Mouse (Mus musculus) gastrocnemius, postnatal 25 days (tissue): ENCODE data around the gene Prkch. TPM values are rescaled to one million over a fixed set of nuclear protein-coding genes. Genes with fewer than 3 reads are reported as not detected.
A peak's percentile ranks its signal among the peaks of the same experiment; 100 is the strongest.

Experiments
- DNase-seq: peaks from one replicate; pipeline ENCODE4 v3.0.0; 2022
- total RNA-seq, 2 experiments: library from RNA; stranded (reverse); gene quantifications; 1 replicate in 1 of 2; 2 replicates in 1 of 2; pipeline ENCODE4 v1.2.3; 2021

The Prkch gene
- total RNA-seq, 2 experiments from 2014 or later, result 5.0 to 6.9 TPM

DNA sequence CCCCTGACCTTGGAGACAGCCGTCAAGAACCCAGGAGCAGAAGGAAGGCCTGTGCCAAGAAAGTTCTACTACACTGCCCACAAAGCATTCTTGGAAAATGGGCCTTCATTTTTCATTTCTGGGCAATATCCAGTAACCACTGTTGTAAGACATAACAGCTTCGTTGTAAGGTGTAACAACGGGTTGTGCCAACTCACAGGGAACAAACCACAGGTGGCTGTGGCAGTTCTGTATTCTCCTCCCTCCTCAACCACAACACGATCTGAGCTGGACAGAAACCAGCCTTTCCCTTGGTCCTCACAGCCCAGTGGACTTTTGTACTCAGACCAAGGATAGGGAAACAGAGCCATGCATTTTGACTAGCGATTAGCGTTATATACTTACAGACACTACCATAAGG is 171.9 kb downstream of the Prkch start:
- no peak for DNase-seq

DNA sequence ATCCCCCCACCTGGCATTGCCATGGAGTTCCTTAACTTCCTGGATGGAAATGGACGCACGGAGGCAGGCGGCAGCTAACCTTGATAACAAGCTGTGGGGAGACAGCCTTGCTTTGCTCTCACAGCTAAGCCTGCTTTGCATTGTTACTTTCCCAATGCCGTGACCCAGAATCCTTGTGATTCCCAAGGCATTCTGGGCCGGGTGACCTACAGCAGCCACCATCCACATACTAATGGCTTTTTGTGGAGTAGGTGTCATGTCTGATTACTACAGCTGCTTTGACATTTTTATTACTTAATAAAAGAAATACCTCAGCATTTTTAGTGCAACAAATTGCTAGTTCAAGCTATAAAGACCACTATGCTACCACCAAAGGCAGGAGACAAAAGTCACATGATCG is 177.4 kb downstream of the Prkch start:
- DNase-seq, result no peak

DNA sequence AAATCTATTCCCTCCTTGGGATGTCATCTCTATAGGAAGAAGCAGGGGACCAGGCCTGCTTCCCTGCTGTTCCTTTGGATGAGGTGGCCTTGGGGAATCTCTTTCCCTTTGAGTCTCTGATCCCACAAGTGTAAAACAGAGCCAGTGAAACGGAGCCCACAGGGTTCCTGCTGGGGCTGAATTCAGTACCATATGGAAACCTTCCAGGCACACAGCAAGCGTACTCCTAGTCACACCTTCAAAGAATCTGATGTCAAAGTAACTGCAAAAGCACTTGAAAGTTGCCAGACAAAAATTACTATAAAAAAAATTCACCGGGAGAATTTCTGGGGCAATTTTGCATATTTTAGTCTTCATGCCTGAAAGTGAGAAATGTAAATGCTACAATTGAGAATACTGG is 178.2 kb downstream of the Prkch start:
- DNase-seq, result no peak

DNA sequence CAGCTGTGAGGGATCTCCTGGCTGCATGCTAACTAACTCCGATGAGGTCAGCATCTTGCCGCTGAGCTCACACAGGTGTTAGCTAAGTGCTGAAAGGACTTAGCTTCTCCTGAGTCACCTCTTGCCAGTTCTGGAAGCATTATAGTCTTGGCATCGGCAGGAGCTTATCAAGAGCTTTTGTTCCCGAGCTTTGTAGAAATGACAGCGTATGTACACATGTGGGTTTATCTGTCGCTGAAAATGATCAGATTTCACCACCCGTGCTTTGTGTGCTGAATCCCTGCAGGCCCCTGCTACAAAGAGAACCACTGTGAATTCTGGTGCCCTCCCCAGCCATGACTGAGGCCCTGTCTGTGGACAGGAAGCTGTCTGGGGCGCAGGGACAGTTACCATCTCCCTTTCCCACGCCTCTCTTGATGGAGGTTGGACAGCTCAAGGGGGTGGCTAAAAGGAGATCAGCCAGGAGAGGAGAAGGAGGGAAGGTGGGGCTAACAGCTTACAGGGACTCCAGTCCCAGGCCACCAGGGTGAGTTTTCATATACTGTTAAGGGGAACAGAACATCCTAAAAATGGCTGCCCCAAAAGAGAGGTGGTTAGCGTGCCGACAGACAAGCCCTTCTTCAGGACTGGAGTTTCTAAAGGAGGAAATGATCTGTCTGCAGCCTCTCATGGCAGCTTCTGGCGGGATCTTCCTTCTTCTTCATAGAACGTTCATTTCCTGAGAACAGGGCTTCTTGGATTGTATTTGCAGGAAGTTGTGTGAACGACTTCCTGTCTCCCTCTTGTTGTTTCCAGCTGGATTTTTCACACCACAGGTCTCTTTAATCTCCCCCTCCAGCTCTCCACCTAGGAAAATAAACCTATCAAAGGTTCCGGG is 180.3 kb downstream of the Prkch start:
- no peak for DNase-seq

DNA sequence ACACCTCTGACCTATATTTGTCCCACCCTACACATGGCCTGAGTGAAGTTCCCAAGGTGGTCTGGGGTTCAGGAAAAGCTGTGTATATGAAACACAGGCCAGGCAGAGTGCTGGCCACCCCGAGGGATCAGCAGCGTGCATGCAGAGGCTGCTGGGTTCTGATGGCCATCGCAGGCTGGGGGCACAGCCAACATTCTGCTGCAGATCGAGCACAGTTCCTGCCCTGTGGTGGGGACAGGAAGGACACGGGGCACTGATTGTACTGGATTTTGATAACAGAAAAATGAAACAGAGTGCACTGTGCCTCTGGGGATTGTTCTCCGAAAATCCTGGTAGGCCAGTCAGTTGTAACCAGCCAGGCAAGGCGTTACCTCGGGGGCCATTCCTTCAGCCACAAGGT is 181.6 kb downstream of the Prkch start:
- DNase-seq, result no peak

DNA sequence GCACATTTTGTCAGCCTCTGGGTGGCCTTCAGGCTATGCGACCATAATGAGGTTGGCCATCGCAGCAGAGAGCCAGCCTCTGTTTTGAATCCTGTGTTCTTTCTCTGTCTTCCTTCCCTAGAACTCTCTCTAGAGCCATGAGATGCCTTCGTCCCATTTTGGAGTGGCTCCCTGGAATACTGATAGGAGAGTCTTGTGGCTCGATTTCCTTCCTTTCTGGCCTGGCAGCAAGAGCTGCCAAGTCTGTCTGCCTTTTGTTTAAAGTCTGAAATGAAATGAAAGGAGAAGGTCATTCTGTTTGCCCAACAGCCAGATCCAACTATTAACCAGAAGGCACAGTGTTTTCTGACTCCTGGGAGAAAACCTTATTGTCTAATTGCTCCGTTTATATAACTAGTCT is 184.2 kb downstream of the Prkch start:
- DNase-seq, result no peak

DNA sequence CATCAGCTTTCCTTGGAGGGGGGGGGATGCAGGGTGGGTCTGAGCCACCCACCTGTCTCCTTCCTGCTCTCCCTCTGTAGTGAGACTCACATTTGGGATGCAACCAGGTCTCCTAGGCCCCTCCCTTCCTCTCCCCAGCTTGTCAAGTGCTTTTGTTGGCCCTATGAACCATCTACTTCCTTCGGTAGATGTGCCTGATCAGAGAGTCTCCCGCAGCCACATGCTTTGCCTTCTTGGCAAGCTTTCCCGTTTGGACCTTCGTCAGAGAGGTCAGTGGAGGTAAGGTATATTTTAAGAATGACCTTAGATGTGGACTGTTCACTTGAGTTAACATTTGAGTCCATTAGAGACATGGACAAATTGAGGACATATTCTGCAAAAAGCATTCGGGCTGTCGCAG is 184.9 kb downstream of the Prkch start:
- no peak for DNase-seq

DNA sequence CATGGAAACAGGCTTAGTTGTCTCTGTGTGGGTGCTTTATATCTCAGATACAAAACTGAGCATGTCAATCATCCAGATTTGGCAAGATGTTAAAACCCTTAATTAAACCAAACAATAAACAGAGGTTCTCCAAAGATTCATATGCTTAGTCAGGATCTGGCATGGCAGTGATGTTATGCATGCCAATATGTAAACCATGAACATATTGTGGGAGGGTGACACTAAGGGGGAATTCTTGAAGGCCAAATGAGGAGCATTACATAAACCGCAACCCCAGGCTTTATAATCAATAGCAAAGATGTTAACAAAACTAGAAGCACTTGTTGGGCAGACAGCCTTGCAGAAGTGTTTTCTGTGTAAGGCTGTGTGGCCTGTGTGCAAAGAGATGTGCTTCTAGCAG is 186.2 kb downstream of the Prkch start:
- no peak for DNase-seq

DNA sequence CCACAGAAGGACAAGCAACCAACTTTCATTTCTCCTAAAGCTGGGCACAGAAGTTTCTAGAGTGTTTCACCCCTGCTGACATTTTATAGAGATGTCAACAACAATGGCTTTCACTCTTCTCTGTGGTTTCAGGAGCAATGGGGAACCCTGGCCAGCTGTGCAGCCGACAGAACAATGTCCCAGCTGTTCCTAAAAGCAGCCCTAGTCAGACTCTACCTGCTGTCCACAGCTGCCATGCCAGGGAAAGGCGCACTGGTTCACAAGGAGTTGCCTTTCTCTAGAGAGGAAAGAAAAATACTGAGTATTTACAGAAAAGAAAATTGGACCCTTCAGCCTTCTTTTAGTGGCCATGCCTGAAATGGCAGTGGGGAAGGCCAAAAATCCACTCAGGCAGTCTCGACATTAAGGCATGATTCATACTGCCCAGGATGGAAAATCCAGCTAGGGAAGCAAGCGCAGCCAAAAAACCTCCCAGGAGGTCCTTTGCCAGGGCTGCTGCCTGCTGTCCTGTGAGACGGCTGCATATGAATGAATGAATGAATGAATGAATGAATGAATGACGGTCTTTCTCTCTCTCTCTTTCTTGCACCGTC is 190.3 kb downstream of the Prkch start:
- DNase-seq, result no peak

DNA sequence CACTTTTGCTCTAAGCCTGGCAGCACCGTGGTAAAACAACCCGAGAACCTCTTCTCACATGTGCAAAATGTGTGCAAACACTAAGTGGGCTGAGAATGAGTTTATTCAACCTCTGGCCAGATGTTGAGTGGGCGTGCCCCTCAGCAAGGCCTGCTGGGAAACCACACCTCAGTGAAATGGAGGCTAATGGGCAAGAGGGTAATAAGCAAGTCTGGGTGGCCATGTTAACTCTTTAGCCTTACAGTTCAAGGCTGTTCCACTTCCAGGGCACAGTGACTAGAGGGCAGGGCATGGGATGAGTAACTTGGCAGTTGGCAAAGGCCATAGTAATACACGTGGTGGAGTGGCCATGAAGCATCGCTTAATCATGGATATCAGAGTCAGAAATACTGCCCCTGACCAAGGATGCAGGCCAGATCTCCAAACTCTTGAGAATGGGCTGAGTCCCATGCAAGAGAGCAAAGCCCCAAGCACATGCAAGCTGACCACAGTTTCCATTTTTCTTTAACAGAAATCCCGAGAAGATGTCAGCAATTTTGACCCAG is 191.9 kb downstream of the Prkch start:
- no peak for DNase-seq

DNA sequence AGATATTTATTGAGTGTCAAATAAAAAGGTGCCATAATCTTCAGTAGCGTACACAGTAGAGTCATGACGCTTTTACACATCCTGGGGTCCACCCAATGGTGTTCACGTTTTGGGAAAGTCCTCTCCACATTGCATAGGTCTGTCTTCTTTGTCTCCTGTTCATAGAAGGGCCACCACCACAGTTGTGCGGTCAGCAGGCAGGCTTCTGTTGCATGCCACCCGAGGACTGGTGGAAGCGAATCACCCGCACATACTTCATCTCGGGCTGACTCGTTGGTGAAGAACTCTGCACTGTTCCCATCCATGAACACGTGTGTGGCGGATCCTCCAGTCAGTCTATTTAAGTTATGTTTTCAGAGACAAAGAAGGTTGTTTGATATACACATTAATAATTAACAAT is 193.1 kb downstream of the Prkch start:
- DNase-seq, result no peak

DNA sequence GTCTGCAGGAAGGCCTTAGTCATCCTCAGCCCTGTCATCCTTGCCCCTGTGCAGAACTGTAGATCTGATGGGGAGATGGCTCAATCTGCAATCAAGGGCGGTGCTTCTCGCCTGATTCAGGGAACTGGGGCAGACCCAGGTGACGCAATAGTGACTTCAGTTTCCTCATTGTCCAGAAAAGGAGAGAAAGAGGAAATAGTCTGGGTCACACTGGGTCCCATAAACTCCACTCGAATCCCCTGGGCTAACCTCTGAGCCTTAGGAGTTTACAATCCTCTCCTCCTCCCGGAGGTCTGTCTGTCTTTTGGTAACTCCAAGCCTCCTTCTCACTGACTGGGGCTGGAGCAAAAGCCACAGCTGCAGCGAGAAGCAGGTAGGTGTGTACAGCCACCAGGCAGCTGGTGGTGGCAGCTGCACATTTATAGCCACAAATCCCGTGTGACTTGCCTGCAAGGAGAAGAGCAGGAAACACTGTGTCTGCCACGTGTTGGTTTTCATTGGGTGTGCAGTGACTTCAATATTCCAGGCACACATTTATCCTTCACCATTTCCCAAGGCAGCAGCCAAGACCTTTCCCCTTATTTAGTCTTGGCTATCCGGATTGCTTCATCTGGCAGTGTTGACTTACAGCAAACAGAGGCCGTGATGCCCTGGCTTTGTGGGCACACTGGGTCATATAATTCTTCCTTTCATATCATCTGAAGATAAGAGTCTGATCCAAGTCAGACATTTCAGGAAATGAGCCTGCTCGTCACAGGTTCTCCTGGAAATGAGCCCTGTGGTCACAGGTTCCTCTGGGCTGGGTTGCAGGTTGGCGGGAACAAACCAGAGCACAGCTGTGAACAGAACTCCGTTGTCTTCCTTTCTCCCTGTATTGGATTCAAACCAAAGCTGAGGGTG is 195.0 kb downstream of the Prkch start:
- peak; percentile 53 for DNase-seq

DNA sequence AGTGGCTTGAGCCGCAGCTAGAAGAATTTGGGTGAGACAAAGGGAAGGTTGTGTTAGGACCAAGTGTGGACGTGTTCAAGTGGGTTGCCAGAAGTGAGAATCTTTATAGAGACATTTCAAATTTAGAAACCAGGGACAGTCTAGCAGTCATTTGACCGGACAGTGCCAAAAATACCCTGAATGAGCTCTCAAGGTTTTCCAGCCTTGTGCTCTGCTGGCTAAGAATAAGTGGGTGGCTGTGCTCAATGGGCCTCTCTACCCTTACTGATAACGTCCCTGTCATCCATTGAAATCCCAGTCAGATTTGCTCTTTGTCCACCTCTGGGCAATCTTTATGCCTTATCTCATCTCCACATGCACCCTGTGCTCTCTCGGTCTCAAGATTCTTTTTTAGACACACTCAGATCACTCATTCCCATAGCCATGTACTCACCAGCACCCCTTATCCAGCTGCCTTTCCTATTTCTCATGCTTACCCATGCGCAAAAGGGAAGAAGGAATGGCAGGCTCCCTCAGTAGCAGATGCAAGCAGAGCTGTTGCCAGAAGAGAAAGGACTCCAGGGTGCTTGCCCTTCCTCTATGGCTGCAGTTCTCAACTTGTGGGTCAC is 196.9 kb downstream of the Prkch start:
- DNase-seq, result no peak

DNA sequence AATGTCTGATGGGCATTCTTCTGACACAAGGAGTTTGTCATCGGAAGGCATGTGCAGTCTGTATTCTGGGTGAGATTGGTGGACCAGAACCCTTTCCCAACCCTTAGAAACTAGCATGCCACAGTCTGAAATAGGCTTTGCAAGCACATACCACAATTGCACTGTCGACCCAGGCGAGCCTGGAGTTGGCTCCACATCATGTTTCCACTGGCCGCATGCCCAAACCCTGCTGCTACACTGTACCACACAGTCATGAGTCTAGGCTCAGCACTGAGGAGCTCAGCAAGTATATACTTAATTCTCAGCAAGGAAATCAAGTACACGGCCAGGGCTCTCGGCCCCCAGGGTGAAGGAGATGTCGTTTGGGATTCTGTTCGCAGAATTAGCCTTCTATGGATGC is 202.3 kb downstream of the Prkch start:
- DNase-seq, result peak; percentile 76

DNA sequence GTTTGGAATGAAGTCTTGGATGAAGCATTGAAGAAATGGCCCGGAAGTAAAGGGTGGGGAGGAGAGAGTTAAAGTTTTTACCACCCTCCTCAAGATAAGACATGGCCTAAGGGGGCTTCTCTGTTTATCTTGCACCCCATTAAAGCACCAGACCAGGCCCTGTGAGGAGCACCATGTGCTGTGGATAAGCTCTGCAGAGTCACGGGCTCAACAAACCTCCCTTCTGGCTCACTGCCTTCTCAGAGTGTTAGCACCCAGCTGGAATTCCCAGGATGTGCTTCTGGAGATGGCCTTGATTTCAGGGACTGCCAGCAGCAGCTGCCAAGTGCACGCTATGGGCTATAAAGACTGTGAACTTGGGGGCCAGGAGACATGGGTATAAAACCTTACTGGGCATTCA is 204.3 kb downstream of the Prkch start:
- DNase-seq, result no peak

DNA sequence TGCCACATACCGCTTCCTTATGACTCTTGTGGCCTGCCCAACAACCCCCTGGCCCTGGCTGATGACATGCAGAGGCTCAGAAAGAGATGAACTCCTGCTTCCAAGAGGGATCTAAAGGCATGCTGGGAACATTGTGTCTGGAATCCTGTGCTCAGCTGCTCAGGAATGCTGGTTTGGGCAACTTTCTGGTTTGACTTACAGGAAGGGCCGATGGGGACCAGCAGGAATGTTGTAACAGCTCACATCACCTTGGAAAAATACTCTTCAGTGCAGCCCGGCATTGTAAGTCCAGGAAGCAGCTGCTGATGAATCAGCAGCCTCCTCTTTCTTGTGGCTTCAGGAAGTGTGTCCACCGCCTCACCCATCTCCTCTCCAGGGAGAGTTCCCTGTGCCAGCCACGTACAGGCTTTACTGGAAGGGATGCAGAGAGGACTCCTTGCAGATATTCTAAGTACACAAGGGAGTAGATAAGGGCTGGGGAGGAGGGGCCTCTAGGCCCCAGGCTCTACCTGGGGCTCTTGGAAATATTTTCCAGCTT is 206.0 kb downstream of the Prkch start:
- peak; percentile 47 for DNase-seq

DNA sequence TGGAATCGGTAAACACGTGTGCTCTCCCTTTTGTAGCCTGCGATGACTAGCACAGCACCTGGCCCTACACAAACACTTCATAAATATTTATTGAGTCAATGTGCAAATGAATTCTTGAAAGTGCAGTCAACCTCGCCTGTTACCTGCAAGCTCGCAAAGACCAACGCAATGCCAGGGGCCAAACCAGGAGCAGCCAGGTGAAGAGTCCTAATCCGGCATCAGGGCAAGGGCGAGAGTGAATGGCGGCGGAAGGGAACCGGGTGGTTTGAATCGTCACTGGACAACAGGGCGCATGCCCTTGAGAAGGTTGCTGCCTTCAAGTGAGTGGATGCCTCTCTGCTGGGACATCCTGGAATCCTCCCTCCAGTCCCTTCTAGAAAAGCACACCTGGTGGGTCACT is 208.6 kb downstream of the Prkch start:
- DNase-seq, result no peak

DNA sequence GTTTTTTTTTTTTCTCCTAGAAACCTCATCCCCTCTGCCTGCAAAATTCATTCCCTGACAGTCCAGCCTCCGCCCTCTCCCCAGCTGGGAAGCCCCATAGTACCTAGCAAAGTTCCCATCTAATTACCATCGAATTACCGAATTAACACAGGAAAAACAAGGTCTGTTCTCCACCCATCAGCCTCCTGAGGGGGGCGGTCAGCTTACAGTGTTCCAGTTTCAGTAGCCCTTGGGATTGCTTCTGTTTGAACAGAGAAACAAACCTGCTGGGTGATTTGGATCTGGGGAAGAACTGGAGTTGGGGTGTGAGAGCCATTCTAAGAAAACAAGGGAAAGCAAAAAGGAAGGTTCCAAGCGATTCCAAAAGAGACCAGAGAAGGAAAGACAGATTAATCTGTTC is 209.1 kb downstream of the Prkch start:
- DNase-seq, result no peak

DNA sequence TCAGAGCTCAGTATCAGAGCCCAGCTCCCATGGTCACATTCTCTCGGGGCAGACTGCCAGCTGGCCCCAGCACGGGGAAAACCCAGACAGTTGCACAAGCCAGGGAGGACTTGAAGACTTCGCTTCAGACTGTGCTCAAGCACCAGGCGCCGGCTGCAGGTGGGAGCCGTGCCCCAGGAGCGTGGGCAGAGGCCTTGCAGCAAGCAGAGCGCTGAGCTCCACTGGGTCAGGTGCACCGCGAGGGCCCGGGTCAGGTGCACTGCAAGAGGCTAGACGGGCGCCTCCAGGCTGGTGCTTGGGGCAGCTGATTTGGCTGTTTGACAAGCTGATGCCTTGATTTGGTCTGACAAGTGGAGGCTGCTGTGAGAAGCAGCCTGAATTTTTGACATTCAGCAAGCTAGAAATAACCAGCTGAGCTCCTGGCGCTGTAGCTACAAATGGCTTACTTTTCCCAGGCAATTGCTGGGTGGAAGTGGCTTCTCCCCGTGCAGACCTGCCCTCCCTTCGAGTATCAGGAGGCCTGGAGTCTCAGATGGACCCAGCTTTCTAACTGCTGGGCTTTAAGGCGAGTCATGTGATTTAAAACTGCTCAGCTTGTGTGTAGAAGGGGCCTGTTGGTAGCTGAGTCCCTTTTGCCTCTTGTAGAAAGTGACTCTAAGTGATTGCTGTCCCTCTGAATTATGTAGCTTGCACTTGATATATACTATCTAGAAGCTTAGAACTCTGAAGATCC is 209.7 kb downstream of the Prkch start:
- DNase-seq, result peak; percentile 79

DNA sequence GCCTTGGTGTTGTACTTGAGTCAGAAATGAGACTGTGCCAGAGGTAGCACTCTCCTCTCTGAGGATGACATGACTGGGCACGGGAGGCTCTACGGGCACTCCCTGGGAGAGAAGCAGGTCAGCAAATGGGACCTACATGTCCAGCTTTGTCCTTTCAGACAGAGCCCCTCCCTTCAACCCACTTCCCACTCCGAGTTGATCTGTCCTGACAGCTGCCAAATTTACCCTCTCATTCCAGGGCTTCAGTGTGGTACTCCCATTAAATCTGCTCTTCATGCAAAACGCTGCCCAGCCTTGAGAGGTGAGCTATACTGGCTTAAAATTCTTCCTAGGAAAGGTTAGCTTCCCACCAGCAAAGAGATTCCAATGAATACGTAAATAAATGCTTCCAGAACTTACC is 215.1 kb downstream of the Prkch start:
- DNase-seq, result no peak

DNA sequence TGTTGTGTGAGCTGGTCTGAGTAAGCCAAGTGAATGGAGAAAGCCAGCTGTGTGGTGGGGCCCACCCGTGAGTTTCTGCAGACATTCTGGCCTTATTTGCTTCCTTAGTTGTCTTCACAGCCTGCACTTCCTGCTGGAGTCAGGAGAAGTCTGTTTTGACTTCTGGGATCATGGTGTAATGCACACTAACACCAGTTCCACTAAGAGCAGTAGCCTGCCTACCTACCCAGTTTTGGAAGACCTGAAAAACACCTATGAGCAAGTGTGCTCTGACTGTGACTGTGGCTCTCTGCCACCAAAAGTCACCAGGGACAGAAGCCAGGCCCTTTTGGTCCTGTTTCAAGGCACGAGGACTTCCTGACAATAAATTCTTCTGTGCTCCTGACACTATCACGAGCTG is 216.3 kb downstream of the Prkch start:
- peak; percentile 38 for DNase-seq
